Mouse (Mus musculus) thymus, postnatal 25 days (tissue): ENCODE data around the gene Slc39a11.

ENCODE experiments used
- DNase-seq: peaks from one replicate; pipeline ENCODE4 v3.0.0; 2022

Gene Slc39a11

DNA sequence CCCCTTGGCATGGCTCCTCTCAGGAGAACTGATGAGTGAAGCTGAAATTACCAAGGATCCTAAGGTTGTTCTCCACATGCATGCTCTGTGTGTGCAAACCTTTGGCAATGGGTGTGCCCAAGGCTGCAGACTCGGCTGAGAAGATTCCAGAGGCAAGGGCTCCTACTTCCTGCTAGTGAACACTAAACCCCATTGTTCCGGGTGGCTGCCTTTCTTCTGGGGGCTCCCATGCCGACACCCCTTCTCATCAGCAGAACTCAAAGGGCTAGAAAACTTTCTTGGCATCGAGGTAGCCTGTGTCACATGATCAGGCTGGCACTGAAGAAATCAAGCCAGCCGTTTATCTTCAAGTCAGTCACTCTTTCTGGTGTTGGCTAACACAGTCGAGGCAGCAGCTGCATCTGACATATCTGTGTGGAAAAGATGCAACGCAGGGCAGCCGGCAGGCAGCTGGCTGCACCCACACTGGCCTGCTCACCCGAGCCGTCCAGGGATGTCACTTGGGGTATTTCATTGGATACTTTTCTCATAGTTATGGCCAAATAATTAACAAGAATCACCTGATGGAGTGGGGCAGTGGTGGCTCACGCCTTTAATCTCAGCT lies 145.3 kb downstream of the Slc39a11 start:
- DNase-seq, result no peak

DNA sequence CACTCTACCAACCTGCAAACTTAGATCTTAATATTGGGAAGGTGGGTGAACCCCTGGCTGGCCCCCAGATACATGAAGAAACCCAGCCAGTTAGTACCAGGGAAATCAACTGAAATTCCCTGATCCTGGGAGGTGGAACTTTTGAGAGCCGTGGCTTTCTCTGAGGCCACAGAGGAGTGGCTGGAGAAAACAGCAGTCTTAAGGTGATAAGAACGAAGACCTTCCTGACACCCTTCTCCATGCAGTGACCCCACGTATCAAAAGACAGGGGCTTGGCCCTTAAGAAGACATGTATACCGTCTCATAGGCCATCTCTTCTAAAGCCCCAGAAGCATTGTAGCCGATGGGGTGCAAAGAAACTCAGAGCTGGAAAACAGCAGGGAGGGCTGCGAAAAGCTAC lies 146.9 kb downstream of the Slc39a11 start:
- no peak for DNase-seq

DNA sequence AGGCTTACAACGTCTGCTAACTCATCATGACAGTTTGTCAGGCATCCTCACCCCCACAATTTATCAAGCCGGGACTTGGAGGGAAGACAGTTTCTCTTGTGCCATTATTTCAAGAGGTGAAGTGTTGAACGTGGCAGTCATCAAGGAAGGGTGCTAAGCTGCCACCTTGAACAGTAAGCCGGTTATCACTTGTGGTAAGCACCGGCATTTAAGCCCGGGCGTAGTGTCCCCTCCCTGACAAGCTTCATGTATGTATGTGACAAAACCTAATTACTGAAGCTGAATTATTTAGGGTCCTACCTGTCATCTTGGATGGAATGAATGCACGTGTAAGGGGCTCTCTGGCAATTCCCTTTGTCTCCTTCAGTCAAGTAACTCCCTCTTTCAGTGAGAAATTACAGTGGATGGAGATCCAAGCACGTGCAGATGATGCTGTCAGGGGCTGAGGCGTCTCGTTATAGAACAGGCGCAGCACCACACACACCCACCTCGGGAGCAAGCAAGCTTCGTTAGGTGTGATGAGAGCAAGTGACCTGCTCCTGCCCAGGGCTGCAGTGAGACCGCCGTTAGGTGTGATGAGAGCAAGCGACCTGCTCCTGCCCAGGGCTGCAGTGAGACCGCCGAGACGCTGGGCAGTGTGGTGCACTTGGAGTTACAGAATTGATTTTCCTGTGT lies 149.1 kb downstream of the Slc39a11 start:
- DNase-seq, result no peak

DNA sequence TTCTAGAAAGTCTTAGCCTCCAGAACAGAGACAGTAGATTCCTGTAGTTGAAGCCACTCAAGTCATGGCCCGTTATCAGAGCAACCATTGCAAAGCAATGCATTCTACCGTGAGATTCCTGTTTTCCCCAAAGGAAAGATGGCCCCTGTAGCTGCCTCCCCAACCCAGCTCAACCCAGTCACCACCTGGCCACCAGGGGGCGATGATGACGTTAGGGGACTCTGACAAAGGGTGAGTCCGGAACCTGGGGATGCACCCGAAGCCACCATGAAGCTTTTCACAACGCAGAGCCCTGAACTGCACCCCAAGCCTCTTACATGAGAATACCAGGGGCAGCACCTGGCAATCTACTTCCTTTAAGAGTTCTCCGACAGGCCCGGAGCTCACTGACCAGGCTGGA lies 151.0 kb downstream of the Slc39a11 start:
- peak; percentile 82 for DNase-seq

DNA sequence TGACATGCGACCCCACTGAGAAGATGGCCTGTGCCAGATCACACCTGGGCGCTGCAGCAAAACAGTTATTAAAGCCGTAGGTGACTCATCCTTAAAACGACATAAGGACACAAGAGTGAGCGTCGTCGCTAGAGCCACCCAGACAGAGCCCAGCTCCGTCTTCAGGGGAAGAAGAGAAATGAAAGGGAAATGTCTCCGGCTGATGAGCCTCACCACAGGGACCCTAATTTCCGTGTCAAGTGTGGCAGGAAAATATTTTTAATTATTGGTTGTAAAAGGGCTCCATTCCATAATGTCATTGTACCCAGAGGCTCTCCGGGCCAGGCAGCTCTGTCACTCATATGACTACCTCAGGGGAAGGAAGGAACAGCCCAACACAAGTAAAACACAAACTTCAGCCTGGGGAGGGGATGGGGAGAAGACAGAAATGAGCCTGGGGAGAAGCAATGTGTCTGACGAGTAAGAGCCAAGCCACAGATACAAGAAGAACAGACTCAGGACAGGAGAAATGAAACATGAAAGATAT lies 155.8 kb downstream of the Slc39a11 start:
- DNase-seq, result no peak

DNA sequence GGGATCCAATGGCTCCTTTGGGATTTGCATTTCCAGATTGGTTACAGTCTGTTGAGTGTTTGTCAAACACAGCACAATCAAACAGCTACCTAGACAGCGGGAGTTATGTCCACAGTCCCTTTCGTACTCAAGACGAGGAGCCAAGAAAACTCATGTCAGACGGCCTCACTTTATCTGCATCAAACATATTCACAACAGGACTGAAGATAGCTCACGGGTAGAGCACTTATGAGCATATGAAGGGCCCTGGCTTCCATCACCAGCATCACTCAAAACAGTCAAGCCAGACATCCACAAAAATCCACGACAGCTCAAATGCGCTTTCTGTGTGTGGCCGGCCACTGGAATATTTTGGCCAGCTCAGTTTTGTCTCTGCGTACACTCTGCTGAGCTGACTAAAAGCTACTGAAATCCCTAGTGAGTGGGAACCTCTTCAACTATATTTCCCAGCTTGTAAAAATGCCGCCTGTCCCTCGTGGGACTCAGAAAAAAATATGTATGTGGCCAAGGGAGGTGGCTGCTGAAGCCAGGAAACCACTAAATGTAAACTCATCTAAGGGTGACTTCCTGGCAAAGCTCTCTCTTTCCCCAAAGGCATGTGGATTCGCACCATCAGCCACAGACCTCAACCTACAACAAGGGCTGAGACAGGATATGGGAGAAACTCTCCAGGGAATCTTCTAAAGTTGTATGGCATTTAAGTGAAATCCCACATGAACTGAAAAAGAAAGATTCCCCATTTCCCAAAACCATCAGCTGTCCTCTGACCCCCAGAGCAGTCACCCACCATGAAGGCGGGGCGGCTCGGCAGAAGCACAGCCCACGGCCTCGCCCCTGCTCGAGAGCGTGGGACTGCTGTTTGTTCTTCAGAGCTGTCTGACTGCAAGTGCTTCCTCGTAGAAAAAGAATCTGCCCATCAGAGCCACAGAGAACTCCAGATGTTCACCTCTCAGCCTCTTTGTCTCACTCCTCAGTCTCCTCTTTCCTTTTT lies 159.1 kb downstream of the Slc39a11 start:
- no peak for DNase-seq

DNA sequence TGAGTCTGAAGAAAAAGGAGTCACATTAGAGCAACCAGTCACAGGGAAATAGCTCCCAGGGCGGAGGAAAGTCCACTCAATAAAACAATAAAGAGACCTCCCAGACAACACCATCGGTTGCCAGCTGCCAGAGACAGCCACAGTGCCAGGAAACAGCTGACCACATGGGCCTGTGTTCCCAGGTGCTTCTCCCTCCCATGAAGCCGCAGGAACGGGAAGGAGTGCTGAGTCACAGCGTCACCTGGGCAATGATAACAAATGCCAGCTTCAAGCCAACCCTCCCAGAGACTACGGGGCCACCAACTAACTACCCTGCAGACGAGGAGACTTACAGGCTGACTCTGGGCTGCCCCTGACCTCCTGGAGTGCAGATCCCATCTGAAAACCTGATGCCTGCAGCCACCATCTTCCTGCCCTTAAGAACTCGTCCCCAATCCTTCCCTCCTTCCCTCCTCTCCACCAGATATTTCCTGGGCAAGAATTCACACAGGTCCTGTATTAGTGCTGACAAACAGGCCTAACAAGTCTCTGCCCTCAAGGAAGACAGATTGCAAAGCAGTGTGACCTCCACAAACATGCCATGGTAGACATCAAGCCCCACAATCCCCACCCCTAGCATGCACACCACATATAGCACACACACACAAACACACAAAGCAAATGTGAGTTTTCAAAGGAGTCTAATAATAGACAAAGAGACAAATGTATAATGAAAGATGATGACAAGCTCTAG lies 162.1 kb downstream of the Slc39a11 start:
- DNase-seq, result peak; percentile 34

DNA sequence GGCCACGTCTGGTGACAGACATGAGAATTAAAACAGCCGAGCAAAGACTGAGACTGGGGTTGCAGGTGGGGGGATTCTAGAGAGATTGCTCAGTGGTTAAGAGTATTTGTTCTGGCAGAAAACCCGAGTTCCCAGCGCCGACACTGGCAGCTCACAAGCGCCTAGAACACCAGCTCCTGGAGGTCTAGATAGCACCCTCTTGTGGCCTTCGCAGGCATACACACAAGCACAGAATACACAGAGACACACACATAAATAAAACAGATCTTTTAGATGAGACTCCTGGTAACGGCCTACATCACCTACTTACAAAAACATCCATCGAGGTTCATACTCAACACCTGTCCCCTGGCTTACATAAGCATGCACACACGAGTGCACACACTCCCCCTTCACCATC lies 165.8 kb downstream of the Slc39a11 start:
- DNase-seq, result no peak

DNA sequence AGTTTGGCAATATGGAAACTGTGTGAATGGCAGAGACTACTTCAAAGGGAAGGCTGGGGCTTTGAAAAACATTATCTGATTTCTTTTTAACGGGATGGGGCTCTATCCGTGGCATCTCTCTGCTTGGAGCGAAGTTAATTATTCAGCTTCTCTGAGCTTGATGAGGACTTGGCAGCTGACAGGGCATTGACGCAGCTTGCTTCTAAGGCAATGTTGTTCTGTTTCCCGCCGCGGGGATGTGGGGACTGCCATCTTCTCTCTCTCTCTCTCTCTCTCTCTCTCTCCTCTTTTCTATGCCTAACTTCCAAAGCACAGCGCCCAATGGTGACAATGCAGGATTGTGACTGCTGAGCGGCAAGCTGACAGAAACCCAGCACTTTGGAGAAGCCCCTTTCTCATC lies 172.3 kb downstream of the Slc39a11 start:
- DNase-seq, result no peak

DNA sequence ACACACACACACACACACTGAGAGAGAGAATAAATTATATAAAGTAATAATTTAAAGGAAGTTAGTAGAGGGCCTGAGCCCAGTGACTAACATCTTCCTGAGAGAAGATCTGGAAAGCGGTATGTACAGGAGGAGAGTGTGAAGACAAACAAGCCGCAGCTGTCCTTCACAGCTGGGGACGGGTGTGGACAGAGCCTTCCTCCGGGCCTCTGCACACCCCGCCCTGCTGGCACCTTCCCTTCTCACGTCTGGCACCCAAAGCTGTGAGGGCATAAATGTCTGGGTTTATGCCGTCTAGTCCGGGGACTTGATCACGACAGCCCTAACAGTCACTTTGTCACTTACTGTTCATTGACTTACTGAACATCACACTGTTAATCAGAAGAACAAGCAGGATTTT lies 173.2 kb downstream of the Slc39a11 start:
- DNase-seq, result no peak

DNA sequence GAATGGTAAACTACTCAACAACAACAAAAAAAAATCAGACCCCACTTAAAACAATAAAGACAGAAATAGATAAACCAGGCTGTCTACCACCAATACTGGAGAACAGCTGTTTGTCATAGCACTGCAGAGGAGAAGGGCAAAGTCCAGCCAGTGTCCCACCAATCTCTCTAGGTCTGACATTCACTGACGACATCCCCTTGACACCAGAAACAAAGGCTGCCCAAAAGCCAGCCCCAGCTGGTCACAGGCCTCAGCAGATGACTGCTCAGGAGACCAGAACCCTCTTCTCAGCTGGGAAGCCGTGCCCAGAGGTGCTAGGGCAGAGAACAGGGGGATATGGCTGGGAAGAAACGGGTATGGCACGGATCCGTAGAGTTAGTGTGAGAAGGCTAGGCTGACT lies 174.4 kb downstream of the Slc39a11 start:
- DNase-seq, result no peak

DNA sequence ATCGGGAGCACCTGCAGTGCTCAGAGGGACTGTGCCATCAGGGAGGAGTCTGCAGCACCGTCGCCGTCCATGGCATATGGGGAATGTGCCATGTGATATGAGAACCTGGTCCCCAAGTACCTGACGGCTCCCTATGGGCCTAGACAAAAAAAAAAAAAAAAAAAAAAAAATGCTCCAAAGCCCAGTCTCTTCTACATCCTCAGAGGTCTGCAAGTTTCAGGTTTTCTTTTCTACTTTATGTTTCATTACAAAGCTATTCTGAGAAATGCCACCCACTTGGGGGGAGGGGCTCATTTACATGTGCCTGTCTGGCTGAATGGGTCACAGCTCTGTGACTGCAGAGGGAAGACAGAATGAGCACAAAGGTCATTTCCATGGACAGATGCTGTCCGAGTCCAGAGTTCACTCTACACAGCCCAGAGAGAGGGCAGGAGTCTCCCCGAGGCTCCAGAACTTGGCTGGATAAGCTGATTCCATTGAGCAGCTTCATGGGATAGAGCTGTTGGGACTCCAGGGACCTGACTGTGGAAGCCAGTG lies 175.8 kb downstream of the Slc39a11 start:
- no peak for DNase-seq

DNA sequence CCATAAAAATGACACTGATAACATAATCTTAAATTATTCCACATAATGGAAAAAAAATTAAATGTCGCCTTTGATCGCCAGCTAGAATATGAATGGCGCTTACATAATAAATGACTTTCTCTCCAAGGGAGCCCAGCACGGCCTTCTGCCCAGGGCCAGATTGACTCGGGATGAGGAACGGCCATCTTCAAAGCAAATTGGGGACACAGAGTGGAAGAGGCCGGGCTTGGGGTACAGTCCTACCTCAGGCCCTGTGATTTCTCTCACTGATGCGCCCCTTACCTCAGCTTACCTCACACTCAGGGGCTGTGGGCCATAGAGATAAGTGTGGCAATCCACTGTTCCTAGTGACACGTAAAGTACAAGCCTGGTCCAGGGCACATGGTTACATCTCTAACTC lies 177.9 kb downstream of the Slc39a11 start:
- DNase-seq, result no peak

DNA sequence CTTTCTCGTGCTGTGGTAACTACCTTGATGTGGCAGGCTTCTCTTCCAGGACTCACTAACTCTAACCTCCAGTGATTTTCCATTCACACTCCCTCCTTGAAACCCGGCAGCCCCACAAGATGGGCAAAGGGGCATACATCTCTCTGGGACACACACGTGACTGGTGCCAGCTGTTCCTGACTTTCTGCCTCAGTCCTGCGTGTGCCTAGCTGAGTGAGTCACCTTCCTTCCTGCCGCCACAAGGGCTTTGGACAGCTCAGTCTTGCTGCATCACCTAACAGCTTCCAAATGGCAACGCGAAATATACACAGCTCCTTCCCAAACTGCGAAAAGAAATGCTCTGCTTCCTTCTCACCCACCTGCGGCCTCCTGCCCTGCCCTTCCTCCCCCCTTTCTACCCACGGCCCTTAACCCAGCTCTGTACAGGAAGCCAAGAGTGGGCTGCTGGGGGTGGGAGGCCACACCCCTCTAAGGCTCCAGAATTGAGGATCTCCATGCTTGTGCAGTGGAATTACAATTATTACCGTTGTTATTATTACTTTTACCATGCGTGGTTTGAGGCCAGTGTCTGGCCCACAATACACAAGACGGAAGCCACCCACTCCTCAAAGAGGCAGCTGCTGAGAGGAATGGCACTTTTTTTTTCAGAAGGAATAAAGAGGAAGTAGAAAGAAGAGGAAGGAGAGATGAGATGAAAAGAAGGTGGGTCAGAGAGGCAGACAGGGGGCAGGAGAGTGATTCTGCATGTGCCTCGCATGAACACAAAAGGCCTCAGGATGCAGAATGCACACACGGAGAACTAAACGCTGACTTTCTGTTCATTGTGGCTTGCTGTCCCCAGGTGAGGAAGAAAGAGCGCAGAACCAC lies 179.7 kb downstream of the Slc39a11 start:
- DNase-seq, result peak; percentile 69

DNA sequence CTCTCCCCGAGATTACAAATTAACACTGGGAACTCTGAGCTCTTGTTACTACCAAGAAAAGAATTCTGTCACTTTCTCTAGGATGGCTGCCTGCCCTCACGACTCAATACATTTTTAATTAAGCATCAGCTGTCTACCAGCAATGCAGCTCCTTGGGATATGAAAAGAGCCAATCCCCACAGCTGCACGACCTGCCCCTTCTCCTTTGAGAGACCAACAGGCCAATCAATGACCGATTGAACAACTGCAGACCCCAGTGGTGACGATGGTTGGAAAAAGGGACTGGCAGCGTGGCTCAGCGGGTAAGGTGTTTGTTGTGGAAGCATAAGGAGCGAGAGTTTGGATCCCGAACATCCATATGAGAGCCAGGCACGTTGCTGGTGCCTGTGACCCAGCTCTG lies 181.9 kb downstream of the Slc39a11 start:
- DNase-seq, result no peak

DNA sequence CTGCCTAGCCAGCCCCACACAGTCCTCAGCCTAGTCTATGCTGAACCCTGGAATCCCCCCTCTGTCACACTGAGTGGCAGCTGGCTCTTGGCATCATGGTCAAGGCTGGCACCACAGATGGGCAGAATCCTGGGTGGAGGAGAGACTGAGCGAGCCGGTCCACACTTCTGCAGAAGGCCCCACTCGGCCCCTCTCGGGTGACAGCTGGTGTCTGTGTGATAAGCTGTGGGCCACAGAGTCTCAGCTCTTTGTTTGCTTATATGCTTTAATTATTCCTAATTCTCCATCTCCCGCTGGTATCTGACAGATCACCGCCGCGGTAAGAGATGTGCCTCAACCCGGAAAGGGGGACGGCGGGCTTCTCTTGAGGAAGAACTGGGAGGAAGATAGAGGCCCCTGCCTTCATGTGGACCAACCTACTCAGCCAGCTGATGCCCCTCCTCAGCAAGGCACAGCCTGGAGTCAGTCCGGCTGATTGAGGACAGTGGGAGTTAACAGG lies 182.5 kb downstream of the Slc39a11 start:
- no peak for DNase-seq

DNA sequence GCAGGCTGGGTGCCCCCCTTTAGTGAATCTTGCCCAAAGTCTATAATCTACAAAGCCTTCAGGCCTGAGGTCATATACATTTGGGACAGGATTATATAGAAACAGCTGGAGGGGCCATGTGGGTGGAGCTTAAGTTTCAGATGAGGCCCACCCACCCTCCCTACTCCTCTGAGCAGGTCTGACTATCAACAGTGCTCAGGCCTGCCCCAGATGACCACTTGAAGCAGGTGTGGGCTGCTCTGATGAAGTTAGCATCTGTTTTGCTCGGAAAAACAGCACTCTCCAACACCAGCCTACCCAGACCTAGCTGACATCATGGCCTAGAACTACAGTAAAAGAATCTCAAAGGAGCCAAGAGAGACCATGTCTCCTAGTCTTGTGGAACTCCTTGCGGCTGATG lies 189.8 kb downstream of the Slc39a11 start:
- DNase-seq, result no peak

DNA sequence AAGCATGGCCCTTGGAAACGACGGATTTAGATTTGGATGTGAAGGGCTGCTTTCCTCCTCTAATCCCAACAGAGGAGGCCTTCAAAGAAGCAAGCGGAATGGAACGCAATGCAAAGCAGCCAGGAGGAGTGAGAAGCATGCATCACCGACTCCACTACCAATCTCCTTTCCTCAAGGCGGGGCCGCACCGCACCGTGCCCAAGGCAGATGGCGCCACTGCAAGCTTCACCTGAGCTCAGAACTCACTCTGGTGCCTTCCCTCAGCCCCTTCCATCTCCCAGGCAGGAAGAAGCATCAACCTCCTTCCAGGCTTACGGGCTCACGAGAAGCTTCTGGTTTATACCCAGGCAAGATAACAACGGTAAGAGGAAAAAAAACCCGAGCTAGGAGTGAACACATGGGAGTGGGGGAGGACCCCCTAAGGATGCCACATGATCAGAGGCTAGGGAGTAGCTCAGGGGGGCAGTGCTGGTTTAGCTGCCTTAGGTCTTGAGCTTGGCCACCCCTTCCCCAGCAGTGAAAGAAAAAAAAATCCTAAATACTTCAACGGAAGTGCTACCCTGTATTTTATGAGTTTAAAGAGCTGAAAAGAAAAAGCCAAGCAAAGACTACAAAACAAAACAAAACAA lies 191.2 kb downstream of the Slc39a11 start:
- DNase-seq, result peak; percentile 47

DNA sequence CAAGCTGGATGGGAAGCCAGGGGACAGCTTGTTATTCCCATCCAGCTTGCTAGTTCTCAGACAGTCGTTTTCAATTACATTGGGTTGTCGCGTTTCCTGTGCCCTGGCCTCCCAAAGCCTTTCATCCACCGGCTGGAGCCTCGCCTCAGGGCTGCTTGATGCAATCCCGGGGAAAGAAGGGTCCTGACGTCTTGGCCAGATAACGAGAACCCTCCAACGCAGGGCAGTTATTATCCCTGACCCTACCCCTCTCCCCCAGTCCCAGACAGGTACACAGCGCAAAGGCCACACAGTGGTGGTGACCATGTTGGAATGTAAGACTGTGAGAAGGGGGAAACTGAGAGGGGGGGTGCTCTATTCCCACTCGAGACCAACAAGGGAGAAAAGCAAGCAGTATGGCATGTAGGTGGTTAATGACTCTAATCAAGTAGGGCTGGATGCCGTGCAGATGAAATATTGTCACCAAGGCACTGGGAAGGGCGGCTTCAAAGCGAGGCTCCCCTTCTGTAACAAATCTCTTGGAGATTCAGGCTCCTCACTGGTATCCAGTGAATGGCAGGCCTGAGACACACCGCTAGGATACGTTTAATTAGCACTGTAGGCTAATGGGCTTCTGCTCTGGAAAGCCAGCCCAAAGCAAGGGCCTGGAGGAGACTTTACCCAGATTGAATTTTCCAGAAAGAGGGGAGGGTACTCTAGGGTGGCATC lies 196.9 kb downstream of the Slc39a11 start:
- no peak for DNase-seq

DNA sequence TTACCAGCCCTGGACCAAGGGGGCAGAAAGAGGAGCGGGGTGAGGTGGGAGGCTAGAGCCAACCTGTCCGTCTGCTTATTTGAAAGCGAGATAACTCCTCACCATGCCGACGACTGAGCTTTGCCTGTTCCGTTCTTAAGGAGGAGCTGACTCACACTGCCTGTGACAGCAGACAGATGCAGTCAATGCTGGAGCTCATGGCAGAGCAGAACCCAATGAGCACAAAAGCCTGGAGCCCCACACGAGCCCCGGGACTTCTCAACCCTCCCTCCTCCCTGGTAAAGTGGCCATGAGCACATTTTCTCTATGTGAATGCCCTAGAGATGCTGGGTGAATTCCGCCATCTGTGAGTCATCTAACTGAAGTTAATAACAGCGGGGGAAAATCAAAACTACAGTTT lies 198.6 kb downstream of the Slc39a11 start:
- DNase-seq, result no peak
